Mouse (Mus musculus) monocyte, adult 59 days (primary cell): ENCODE data around the gene Gata1. TPM values are rescaled to one million over a fixed set of nuclear protein-coding genes. Genes with fewer than 3 reads are reported as not detected.

Source experiments
- total RNA-seq, 2 experiments: library from RNA; stranded (reverse); gene quantifications; one replicate each; pipeline ENCODE4 v1.2.4; 2023

The Gata1 gene
- not detected for total RNA-seq

GRCm38 (mm10) chrX:7977892-7978291 lies at the start of gene Gata1:
Gata1 (minus strand) TSS chrX:7978071.

GRCm38 (mm10) chrX:8018286-8018685 lies 40.4 kb upstream of the Gata1 start, which contains the start of gene Glod5:
Glod5 (minus strand) TSS chrX:8018492.

DNA sequence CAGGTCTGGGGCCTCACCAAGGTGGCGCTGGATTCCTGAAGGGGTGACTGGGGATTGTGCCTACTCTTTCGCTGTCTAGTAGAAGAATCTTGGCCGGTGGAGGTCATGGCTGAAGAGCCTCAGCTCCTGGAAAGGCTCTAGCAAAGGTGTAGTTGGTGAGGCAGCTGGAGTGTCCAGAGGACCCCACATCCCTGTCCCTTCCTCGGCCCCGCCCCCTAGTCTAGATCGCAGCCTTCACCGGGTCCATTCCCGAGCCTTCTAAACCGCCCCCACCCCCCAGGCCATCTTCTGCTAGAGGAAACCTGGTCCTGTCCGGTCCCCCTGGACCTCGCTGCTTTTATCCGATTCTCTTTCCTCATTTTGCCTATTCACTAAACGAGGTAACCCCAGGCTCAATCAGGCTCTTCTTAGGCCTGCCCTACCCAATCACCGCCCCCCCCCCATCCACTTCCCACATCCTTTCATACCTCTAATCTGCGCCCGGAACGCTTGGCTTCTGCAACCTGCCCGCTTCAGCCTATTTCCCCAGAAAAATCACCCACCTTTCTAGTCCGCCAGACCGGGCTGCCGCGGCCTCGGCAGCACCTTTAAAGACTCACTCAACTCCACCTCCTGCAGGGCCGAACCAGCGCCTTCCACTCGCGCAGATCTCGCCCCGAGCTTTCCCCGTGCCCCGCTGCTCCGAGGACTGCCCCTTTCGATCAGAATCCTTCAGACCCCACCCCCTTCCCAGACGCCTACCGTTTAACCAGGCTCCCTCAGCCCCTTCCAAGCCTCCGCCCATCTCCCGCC lies 30.6 kb downstream of the Gata1 start, which contains the start of gene Hdac6:
Gene Hdac6, minus strand, starts transcription at position 782 of the 792 bp plus-strand sequence.

GRCm38 (mm10) chrX:7928270-7928790 lies 49.5 kb downstream of the Gata1 start, which contains the start of gene Eras:
Eras (minus strand) TSS chrX:7928607.

GRCm38 (mm10) chrX:7919601-7920383 lies 58.1 kb downstream of the Gata1 start, which contains the start of gene Pcsk1n:
Pcsk1n (plus strand) TSS chrX:7919822.

Other genes starting within 250 kb of the Gata1 start
- 10 to 100 TPM in 1 of 2 experiments, 1 to 10 TPM in 1; 8.2 to 10.6 TPM for gene Praf2, start 249.6 kb downstream of the Gata1 start, total RNA-seq
- not detected for gene Ccdc120, start 227.2 kb downstream of the Gata1 start, total RNA-seq
- gene Tfe3, start 215.5 kb downstream of the Gata1 start, total RNA-seq: 100 to 1,000 TPM; 109 to 115 TPM
- gene Gripap1, start 188.3 kb downstream of the Gata1 start, total RNA-seq: 100 to 1,000 TPM; 114 to 122 TPM
- gene Kcnd1, start 155.8 kb downstream of the Gata1 start, total RNA-seq: 1 to 10 TPM; 2.0 to 5.9 TPM
- gene Otud5, start 136.7 kb downstream of the Gata1 start, total RNA-seq: 100 to 1,000 TPM; 147 to 152 TPM
- 1 to 10 TPM; 7.1 to 7.2 TPM for gene Pim2, start 99.8 kb downstream of the Gata1 start, total RNA-seq
- gene Slc35a2, start 94.0 kb downstream of the Gata1 start, total RNA-seq: 10 to 100 TPM; 30.2 to 34.2 TPM
- 10 to 100 TPM; 40.6 to 46.7 TPM for gene Pqbp1, start 78.8 kb downstream of the Gata1 start, total RNA-seq
- gene Timm17b, start 78.7 kb downstream of the Gata1 start, total RNA-seq: 10 to 100 TPM; 28.4 to 31.2 TPM
- gene Gm10491, start 70.2 kb downstream of the Gata1 start, total RNA-seq: not detected
- gene Gm10490, start 68.5 kb downstream of the Gata1 start, total RNA-seq: not detected
- not detected for gene Pcsk1n, start 58.2 kb downstream of the Gata1 start, total RNA-seq
- not detected for gene Eras, start 49.5 kb downstream of the Gata1 start, total RNA-seq
- 10 to 100 TPM in 1 of 2 experiments, 1 to 10 TPM in 1; 8.1 to 11.2 TPM for gene Hdac6, start 30.2 kb downstream of the Gata1 start, total RNA-seq
- gene Glod5, start 40.4 kb upstream of the Gata1 start, total RNA-seq: not detected
- gene Suv39h1, start 96.7 kb upstream of the Gata1 start, total RNA-seq: 10 to 100 TPM; 13.8 to 15.7 TPM
- 100 to 1,000 TPM; 141 to 157 TPM for gene Was, start 112.4 kb upstream of the Gata1 start, total RNA-seq
- 10 to 100 TPM; 72.2 to 76.7 TPM for gene Wdr13, start 154.8 kb upstream of the Gata1 start, total RNA-seq
- 100 to 1,000 TPM; 328 to 382 TPM for gene Rbm3, start 167.8 kb upstream of the Gata1 start, total RNA-seq
- gene Tbc1d25, start 198.1 kb upstream of the Gata1 start, total RNA-seq: 1 to 10 TPM; 6.5 to 8.6 TPM
- 10 to 100 TPM; 57.5 to 62.4 TPM for gene Ebp, start 215.4 kb upstream of the Gata1 start, total RNA-seq
- 1 to 10 TPM; 2.1 to 3.1 TPM for gene Porcn, start 228.5 kb upstream of the Gata1 start, total RNA-seq